In genomic region chr17:57061069-57061468, GRCm38 (mm10) we compare ENCODE assay signal across 7 mouse cellular contexts. TPM values are rescaled to one million over a fixed set of nuclear protein-coding genes. Genes with fewer than 3 reads are reported as not detected.
DNase-seq lines count a peak whose midpoint lies in the region; ATAC-seq and TF ChIP-seq lines count a peak whose summit lies in the region.

No protein-coding gene starts in this region.

- peak; percentile 26 for DNase-seq in lung, adult 2 months
- no peak for DNase-seq in lung, postnatal 36 days
- no peak for DNase-seq in embryonic facial prominence, embryonic 14.5 days (ENCODE audit: low spot score)
- no peak for DNase-seq in intestine, embryonic 14.5 days (ENCODE audit: low spot score)
- no peak for DNase-seq in testis, postnatal 10 days (ENCODE audit: low spot score)
- DNase-seq in layer of hippocampus, adult 9-10 months (ENCODE audit: low spot score): no peak

- TF ChIP-seq CTCF in lung, adult 2 months (IDR thresholded peaks at IDR 0.05; ENCODE audit: insufficient read depth, low read length): no peak

- peaks cover 44% of the 10 kb centered on the region for H3K27me3 ChIP-seq in embryonic facial prominence, embryonic 14.5 days (replicated peaks; ENCODE audit: control insufficient read depth, insufficient read depth, low read length)
- H3K27me3 ChIP-seq in intestine, embryonic 14.5 days (replicated peaks; ENCODE audit: control insufficient read depth, insufficient read depth, low read length): peaks cover 25% of the 10 kb centered on the region
- peaks cover 44% of the 10 kb centered on the region for H3K27me3 ChIP-seq in midbrain, embryonic 13.5 days

- TF ChIP-seq POLR2A in lung, adult 2 months (IDR thresholded peaks at IDR 0.05; ENCODE audit: borderline replicate concordance, extremely low read depth, low read depth, low read length): no peak

- H3K4me2 ChIP-seq in embryonic facial prominence, embryonic 14.5 days (ENCODE audit: low read depth, low read length): peak overlapping the region; percentile 82
- H3K4me2 ChIP-seq in intestine, embryonic 14.5 days (ENCODE audit: low read length): peak overlapping the region; percentile 81
- peak overlapping the region; percentile 74 for H3K4me2 ChIP-seq in midbrain, embryonic 13.5 days (replicated peaks)

- peaks cover 4% of the 10 kb centered on the region; the same call in 1 of the 2 replicates for H3K36me3 ChIP-seq in embryonic facial prominence, embryonic 14.5 days (ENCODE audit: control insufficient read depth, insufficient read depth, low read length)
- H3K36me3 ChIP-seq in intestine, embryonic 14.5 days (ENCODE audit: control insufficient read depth, insufficient read depth, low read length): no peaks in the 10 kb centered on the region; the same call in 1 of the 2 replicates
- peaks cover 12% of the 10 kb centered on the region; the same call in 1 of the 2 replicates for H3K36me3 ChIP-seq in midbrain, embryonic 13.5 days

- ATAC-seq in embryonic facial prominence, embryonic 14.5 days (ENCODE audit: low read depth): no peak
- ATAC-seq in intestine, embryonic 14.5 days (replicated peaks; ENCODE audit: low FRiP score, low TSS enrichment, low read depth): no peak
- ATAC-seq in midbrain, embryonic 13.5 days: no peak

- H3K4me3 ChIP-seq in lung, adult 2 months (replicated peaks; ENCODE audit: extremely low read depth, low read depth, low read length): no peak overlapping the region
- H3K4me3 ChIP-seq in embryonic facial prominence, embryonic 14.5 days (ENCODE audit: low read depth, low read length): peak overlapping the region; percentile 81
- no peak overlapping the region; the same call in 1 of the 2 replicates for H3K4me3 ChIP-seq in intestine, embryonic 14.5 days (ENCODE audit: low read depth, low read length)
- peak overlapping the region; percentile 89 for H3K4me3 ChIP-seq in midbrain, embryonic 13.5 days (replicated peaks)

- H3K27ac ChIP-seq in embryonic facial prominence, embryonic 14.5 days (replicated peaks; ENCODE audit: low read depth, low read length): no peak overlapping the region
- H3K27ac ChIP-seq in intestine, embryonic 14.5 days (ENCODE audit: low read depth): no peak overlapping the region
- H3K27ac ChIP-seq in midbrain, embryonic 13.5 days: 0 out of 2 replicates have a peak overlapping the region, but pooled peaks have one; percentile 85

- peaks cover 4% of the 10 kb centered on the region for H3K4me1 ChIP-seq in lung, adult 2 months (ENCODE audit: control insufficient read depth, insufficient read depth, low read length)
- peaks cover 4% of the 10 kb centered on the region for H3K4me1 ChIP-seq in embryonic facial prominence, embryonic 14.5 days (ENCODE audit: control insufficient read depth, insufficient read depth, low read length)
- peaks cover 8% of the 10 kb centered on the region; the same call in 1 of the 2 replicates for H3K4me1 ChIP-seq in intestine, embryonic 14.5 days (replicated peaks; ENCODE audit: control insufficient read depth, insufficient read depth, low read length)
- H3K4me1 ChIP-seq in midbrain, embryonic 13.5 days (replicated peaks): peaks cover 29% of the 10 kb centered on the region

- H3K9ac ChIP-seq in embryonic facial prominence, embryonic 14.5 days (ENCODE audit: low read depth, low read length): no peak overlapping the region
- no peak overlapping the region for H3K9ac ChIP-seq in intestine, embryonic 14.5 days (ENCODE audit: low read length)
- H3K9ac ChIP-seq in midbrain, embryonic 13.5 days (replicated peaks): no peak overlapping the region

- whole genome bisulfite sequencing in lung, adult 2 months: 35% methylated on average over 10 of the region's 10 CpGs
- 46% methylated on average over 10 of the region's 10 CpGs for WGBS in embryonic facial prominence, embryonic 14.5 days
- 37% methylated on average over 10 of the region's 10 CpGs for WGBS in intestine, embryonic 14.5 days
- WGBS in midbrain, embryonic 13.5 days: 35% methylated on average over 10 of the region's 10 CpGs

- H3K9me3 ChIP-seq in embryonic facial prominence, embryonic 14.5 days (ENCODE audit: control insufficient read depth, low read length): no peaks in the 10 kb centered on the region
- no peaks in the 10 kb centered on the region for H3K9me3 ChIP-seq in intestine, embryonic 14.5 days (ENCODE audit: control insufficient read depth, low read length)
- H3K9me3 ChIP-seq in midbrain, embryonic 13.5 days: no peaks in the 10 kb centered on the region

RNA-seq across cellular contexts. Expression of gene Slc25a23, which starts 1.4 kb away (rescaled TPM):
- 44.0 and 51.8 TPM in 2 replicates for polyA plus RNA-seq in lung, adult 2 months (2012; rRNA removed)
- 6.9 and 7.8 TPM in 2 replicates for polyA plus RNA-seq in embryonic facial prominence, embryonic 14.5 days (2014; fragmentation: Nextera tagmentation; extraction: Ambion mirVana)
- polyA plus RNA-seq in intestine, embryonic 14.5 days (2014; fragmentation: Nextera tagmentation; extraction: Ambion mirVana): 11.2 and 12.2 TPM in 2 replicates
- 24.3 and 26.9 TPM in 2 replicates for polyA plus RNA-seq in midbrain, embryonic 13.5 days (2015; fragmentation: Nextera tagmentation; extraction: Ambion mirVana)

RNA-seq across cellular contexts. Expression of gene Crb3, which starts 2.2 kb away (rescaled TPM):
- polyA plus RNA-seq in lung, adult 2 months (2012; rRNA removed): 75.5 and 89.4 TPM in 2 replicates
- polyA plus RNA-seq in embryonic facial prominence, embryonic 14.5 days (2014; fragmentation: Nextera tagmentation; extraction: Ambion mirVana): 5.5 and 8.1 TPM in 2 replicates
- 60.3 and 75.4 TPM in 2 replicates for polyA plus RNA-seq in intestine, embryonic 14.5 days (2014; fragmentation: Nextera tagmentation; extraction: Ambion mirVana)
- polyA plus RNA-seq in midbrain, embryonic 13.5 days (2015; fragmentation: Nextera tagmentation; extraction: Ambion mirVana): 0.73 and 1.2 TPM in 2 replicates

RNA-seq across cellular contexts. Expression of gene Dennd1c, which starts 17.2 kb away (rescaled TPM):
- polyA plus RNA-seq in lung, adult 2 months (2012; rRNA removed): 12.1 and 18.1 TPM in 2 replicates
- polyA plus RNA-seq in embryonic facial prominence, embryonic 14.5 days (2014; fragmentation: Nextera tagmentation; extraction: Ambion mirVana): 1.6 and 2.1 TPM in 2 replicates
- 6.3 and 6.4 TPM in 2 replicates for polyA plus RNA-seq in intestine, embryonic 14.5 days (2014; fragmentation: Nextera tagmentation; extraction: Ambion mirVana)
- 3.1 and 4.5 TPM in 2 replicates for polyA plus RNA-seq in midbrain, embryonic 13.5 days (2015; fragmentation: Nextera tagmentation; extraction: Ambion mirVana)

RNA-seq across cellular contexts. Expression of gene Slc25a41, which starts 19.6 kb away (rescaled TPM):
- polyA plus RNA-seq in lung, adult 2 months (2012; rRNA removed): 0.18 TPM in 1 of 2 replicates, not detected in the other
- not detected in 2 replicates for polyA plus RNA-seq in embryonic facial prominence, embryonic 14.5 days (2014; fragmentation: Nextera tagmentation; extraction: Ambion mirVana)
- not detected in 2 replicates for polyA plus RNA-seq in intestine, embryonic 14.5 days (2014; fragmentation: Nextera tagmentation; extraction: Ambion mirVana)
- polyA plus RNA-seq in midbrain, embryonic 13.5 days (2015; fragmentation: Nextera tagmentation; extraction: Ambion mirVana): not detected in 2 replicates

RNA-seq across cellular contexts. Expression of gene Tubb4a, which starts 26.5 kb away (rescaled TPM):
- polyA plus RNA-seq in lung, adult 2 months (2012; rRNA removed): 34.2 and 37.7 TPM in 2 replicates
- 22.9 and 28.7 TPM in 2 replicates for polyA plus RNA-seq in embryonic facial prominence, embryonic 14.5 days (2014; fragmentation: Nextera tagmentation; extraction: Ambion mirVana)
- polyA plus RNA-seq in intestine, embryonic 14.5 days (2014; fragmentation: Nextera tagmentation; extraction: Ambion mirVana): 36.4 and 43.1 TPM in 2 replicates
- polyA plus RNA-seq in midbrain, embryonic 13.5 days (2015; fragmentation: Nextera tagmentation; extraction: Ambion mirVana): 307 and 321 TPM in 2 replicates

Comparison
In these comparisons a context has a peak if more than half of its experiments do, and no peak if none do; other contexts are left out.
1. H3K4me3 ChIP-seq: peak in embryonic facial prominence, embryonic 14.5 days (single experiment) and midbrain, embryonic 13.5 days (single experiment); none in lung, adult 2 months (single experiment) and intestine, embryonic 14.5 days (single experiment).
2. Peak in every context shown above with its lines, with median percentiles within 50 percentile points of each other: H3K4me2 ChIP-seq.